Mouse (Mus musculus) olfactory bulb, adult 2 months (tissue): Measurements from ENCODE around the gene Usp46. TPM values are rescaled to one million over a fixed set of nuclear protein-coding genes. Genes with fewer than 3 reads are reported as not detected.

Experiments
- H3K27ac ChIP-seq: fragments of 200-500 bp; 2 replicates; pipeline ENCODE4 v1.5.1; 2012; ENCODE audit warnings: low read depth, low read length; ENCODE audit not compliant: insufficient read depth
- H3K4me1 ChIP-seq: fragments of 200-500 bp; 2 replicates; pipeline ENCODE4 v1.6.1; 2012; ENCODE audit warnings: low read length; ENCODE audit not compliant: control insufficient read depth, insufficient read depth
- H3K4me3 ChIP-seq: fragments of 200-500 bp; 2 replicates; pipeline ENCODE4 v1.5.1; 2012; ENCODE audit warnings: mild to moderate bottlenecking, low read depth, low read length, moderate library complexity; ENCODE audit not compliant: insufficient read depth
- CTCF ChIP-seq: fragments of 200-500 bp; IDR thresholded peaks from 2 replicates; pipeline ENCODE4 v1.5.1; 2012; ENCODE audit warnings: low read depth, mild to moderate bottlenecking, low read length, moderate library complexity; ENCODE audit not compliant: insufficient read depth
- POLR2A ChIP-seq: fragments of 200-500 bp; IDR thresholded peaks from 2 replicates; pipeline ENCODE4 v1.6.1; 2012; ENCODE audit warnings: mild to moderate bottlenecking, low read depth, low read length, moderate library complexity; ENCODE audit not compliant: insufficient read depth
- WGBS: fragments of 180-500 bp; shearing (Covaris S2); methylation state at CpG from one replicate; pipeline ENCODE4 v1.1.7; 2018; 5-methylcytosine and 5-hydroxymethylcytosine counted together
- polyA plus RNA-seq: library from polyadenylated mRNA; stranded (reverse); fragments of >200 nt; gene quantifications from 2 replicates; pipeline ENCODE4 v1.2.4, GENCODE M21; 2012; ENCODE audit warnings: low replicate concordance; ENCODE audit not compliant: missing spikeins, insufficient read depth, insufficient read length

Usp46 gene
- polyA plus RNA-seq, 1 experiment: 164 TPM

GRCm38 (mm10) chr5:74042796-74043340 is 25.4 kb downstream of the Usp46 start:
- no peak overlapping the region for H3K27ac ChIP-seq
- 45% methylated on average over 6 of the region's 6 CpGs for WGBS
- H3K4me1 ChIP-seq: peaks cover 27% of the 10 kb centered on the region
- no peak overlapping the region for H3K4me3 ChIP-seq
- TF ChIP-seq CTCF (no peak), POLR2A (no peak)

- TF ChIP-seq POLR2A (no peak), CTCF (no peak)
- H3K4me1 ChIP-seq: peaks cover 27% of the 10 kb centered on the region
- no peak overlapping the region for H3K27ac ChIP-seq
- no peak overlapping the region for H3K4me3 ChIP-seq
- WGBS: 65% methylated on average over 4 of the region's 4 CpGs
Observed at GRCm38 (mm10) chr5:74040541-74040940, 27.7 kb downstream of the Usp46 start.

GRCm38 (mm10) chr5:74035454-74035853 is 32.8 kb downstream of the Usp46 start:
- 36% methylated on average over 2 of the region's 2 CpGs for WGBS

GRCm38 (mm10) chr5:74034177-74034576 is 34.1 kb downstream of the Usp46 start:
- peaks cover 21% of the 10 kb centered on the region for H3K4me1 ChIP-seq
- WGBS: 59% methylated on average over 4 of the region's 4 CpGs
- H3K4me3 ChIP-seq: no peak overlapping the region
- H3K27ac ChIP-seq: no peak overlapping the region; the same call in 1 of the 2 replicates
- TF ChIP-seq CTCF (no peak), POLR2A (no peak)

More at GRCm38 (mm10) chr5:74035454-74035853, 32.8 kb downstream of the Usp46 start:
- H3K27ac ChIP-seq: no peak overlapping the region
- H3K4me1 ChIP-seq: peaks cover 19% of the 10 kb centered on the region
- TF ChIP-seq CTCF (no peak), POLR2A (no peak)
- no peak overlapping the region for H3K4me3 ChIP-seq

DNA sequence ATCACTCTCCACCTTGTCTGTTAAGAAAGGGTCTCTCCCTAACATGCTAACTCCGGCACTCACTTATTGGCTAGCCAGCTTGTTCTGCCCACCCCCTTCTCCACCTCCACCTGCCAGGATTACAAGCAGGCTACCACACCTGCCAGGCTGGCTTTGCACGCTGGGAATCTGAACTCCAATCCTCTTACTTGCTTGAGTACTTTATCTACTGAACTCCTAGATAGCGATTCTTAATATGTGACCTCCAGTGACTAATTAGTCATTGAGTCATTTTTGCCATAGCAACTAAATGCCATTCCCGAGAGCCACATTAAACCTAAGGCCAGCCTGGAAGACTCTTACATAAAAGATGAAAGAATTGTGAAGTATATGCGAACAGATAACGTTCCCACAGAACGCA is 38.4 kb downstream of the Usp46 start:
- WGBS: 43% methylated on average over 7 of the region's 7 CpGs
- TF ChIP-seq POLR2A (no peak), CTCF (no peak)
- Histone ChIP-seq H3K27ac (no peak overlapping the region), H3K4me1 (peaks cover 25% of the 10 kb centered on the region), H3K4me3 (no peak overlapping the region)

DNA sequence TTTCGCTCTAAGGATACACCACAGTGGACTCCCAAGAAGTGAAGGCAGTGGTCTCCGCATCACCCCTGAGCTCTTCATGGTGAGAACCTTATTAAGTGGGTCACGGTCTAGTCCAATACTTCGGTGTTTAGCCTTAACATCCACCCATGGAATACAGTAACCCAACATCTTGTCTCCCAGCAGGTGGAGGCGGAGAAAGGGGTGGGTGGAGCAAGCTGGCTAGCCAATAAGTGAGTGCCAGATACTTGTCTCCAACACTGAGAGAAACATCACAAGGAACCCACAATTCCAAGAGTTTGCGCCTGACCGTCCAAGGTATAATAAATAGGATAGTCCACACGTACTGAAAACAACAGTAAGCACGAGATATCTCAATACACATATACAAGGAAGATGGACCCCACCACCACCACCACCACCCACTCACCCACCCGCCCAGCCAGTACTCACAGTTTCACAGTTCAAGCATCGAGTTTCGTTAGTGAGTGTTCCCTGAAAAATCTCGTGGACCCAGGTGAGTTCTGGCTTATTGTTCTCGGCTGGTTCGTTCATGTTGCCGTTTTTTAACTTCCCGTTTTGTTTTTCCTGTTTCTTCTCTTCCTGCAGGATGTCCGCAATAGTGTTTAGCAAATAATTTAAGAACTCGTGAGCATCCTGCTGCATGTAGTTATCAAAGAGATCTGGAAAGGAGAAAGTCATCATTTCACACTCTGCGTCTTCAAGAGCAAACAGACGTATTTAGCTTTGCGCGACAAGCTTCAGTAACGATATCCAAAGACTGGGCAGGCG is 39.3 kb downstream of the Usp46 start:
- H3K4me3 ChIP-seq: no peak overlapping the region
- TF ChIP-seq POLR2A (no peak), CTCF (no peak)
- H3K4me1 ChIP-seq: peaks cover 25% of the 10 kb centered on the region
- WGBS: 83% methylated on average over 25 of the region's 25 CpGs
- H3K27ac ChIP-seq: no peak overlapping the region

DNA sequence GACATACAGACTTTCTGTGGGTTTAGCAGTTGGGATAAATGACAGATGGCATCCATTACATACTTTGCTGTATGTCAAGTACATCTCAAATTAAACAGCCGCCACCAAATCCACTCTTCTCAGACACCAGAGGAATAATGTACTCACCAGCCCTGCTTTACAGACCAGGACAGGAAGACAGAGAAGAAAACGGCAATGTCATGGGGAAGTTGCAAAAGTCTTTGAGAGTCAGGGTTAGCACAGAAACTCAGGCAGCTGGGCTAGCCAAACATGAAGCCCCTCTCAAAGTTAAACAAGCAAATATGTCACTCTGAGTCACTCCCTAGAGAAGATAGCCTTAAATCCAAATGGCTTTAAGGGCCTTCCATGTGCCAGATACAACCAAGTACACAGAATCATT is 40.0 kb downstream of the Usp46 start:
- peaks cover 25% of the 10 kb centered on the region for H3K4me1 ChIP-seq
- no peak overlapping the region for H3K4me3 ChIP-seq
- WGBS: 95% methylated on average over 2 of the region's 2 CpGs
- no peak overlapping the region for H3K27ac ChIP-seq
- TF ChIP-seq CTCF: no peak
- TF ChIP-seq POLR2A: no peak

GRCm38 (mm10) chr5:74020506-74020905 is 47.7 kb downstream of the Usp46 start:
- TF ChIP-seq POLR2A (no peak), CTCF (no peak)
- 86% methylated on average over 4 of the region's 4 CpGs for WGBS
- no peak overlapping the region for H3K27ac ChIP-seq
- H3K4me3 ChIP-seq: no peak overlapping the region
- peaks cover 15% of the 10 kb centered on the region for H3K4me1 ChIP-seq

DNA sequence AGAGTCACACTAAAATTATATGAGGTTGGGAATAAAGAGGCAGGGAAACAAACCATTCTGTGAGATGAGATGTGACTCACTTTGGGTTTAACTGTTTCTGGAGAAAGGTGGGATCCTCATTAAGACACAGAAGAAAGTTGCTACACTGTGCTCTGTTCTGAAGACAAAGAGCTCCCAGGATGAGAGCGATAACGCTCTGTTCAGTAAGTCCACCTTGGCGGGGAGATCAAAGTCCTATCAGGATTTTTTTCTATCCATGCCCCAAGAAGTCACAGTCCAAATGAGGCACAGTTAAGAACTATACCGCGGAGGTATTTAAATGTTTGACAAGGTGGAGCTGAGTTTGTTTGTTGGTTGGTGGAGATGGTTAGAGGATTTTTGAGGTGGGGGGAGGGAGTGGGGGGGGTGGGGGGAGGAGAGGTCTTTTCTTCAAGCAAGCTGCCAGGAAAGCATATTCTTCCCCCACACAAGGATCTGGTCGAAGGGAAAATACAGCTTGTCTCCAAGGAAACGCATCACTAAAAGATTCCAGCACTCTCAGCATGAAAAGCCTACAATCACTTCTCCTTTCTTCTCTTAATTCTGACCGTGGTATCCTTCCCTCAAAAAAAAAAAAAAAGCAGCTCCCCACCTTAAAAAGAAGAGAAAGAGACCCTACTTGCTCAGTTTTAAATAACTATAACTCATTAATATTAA is 49.2 kb downstream of the Usp46 start:
- Histone ChIP-seq H3K4me3 (no peak overlapping the region), H3K4me1 (peaks cover 13% of the 10 kb centered on the region), H3K27ac (no peak overlapping the region)
- TF ChIP-seq CTCF: no peak
- no peak for TF ChIP-seq POLR2A
- 36% methylated on average over 8 of the region's 8 CpGs for WGBS
